Mouse (Mus musculus) retina, postnatal 7 days (tissue): Measurements from ENCODE around the gene Ildr1.

Experiments
- DNase-seq: peaks from one replicate; pipeline ENCODE4 v3.0.0-alpha.2; 2012; ENCODE audit warnings: low read depth, low spot score

Gene Ildr1

GRCm38 (mm10) chr16:36693818-36694413, at the start of gene Ildr1:
Gene Ildr1 (plus strand): TSS chr16:36693978.
- no peak for DNase-seq

DNA sequence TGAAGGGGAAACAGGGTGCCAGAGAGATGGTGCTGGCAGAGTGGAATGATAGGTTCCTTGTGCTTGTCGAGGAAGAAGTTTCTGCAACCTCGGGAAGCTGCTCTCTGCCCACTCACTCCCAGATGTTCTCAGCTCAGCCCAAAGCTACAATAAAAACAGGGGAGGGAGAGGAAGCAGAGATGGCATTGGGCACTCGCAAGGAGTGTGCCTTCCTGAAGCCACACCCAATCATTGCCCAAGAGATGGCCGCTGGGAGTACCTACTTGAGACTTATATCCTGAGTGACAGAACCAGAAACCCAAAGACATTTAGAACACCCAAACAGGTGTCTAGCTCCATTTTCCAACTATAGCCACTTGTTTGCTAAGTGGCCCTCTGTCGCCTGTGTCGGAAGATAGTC, 48.7 kb upstream of the Ildr1 start:
- DNase-seq = no peak

- DNase-seq = no peak
Observed at GRCm38 (mm10) chr16:36649304-36649703, 44.5 kb upstream of the Ildr1 start.

GRCm38 (mm10) chr16:36650511-36650910, 43.3 kb upstream of the Ildr1 start:
- DNase-seq = no peak

DNA sequence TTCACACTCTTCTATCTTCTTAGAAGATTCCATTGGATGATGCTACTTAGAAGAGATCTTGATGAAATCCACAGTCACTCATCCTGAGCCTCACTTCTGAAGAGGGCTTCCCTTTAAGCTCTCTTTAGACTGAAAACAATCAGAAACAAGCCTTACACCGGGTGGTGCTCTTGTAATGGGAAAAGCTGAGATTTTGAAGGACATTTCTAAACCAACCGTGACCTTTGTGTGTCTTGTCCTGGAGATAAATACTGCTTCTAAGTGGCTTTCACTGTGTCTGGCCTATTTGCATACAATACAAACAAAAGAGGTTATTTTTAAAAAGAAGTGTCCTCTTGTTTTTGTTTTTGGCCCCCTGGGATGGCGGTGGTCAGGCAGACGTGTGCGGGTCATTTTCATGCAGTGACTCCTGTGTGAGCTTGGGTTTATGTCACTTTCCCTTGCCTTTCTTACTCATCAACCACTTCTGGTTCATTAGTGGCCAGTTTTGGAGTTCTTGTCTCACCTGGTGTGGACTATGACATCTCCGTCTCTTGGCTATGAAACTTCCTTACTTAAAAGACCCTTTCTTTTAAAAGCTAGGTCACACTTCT, 42.5 kb upstream of the Ildr1 start:
- DNase-seq = no peak

DNA sequence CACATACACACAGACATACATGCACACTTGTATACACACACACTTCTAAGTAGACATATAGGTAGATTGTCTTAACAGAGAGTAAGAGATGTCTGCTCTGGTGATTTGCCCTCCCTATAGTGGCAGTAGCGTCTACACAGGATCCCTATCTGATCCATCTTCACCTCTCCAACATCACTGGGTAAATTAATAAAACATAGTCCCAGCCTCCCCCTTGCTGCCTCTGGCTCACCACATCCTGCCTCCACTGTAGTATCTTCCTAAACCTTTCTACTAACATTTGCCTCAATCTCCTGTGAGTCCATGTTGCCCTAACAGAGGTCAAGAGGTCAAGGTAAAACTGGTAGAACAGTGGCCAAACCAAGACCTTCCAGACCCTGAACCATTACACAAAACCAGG, 38.6 kb upstream of the Ildr1 start:
- DNase-seq = no peak

DNA sequence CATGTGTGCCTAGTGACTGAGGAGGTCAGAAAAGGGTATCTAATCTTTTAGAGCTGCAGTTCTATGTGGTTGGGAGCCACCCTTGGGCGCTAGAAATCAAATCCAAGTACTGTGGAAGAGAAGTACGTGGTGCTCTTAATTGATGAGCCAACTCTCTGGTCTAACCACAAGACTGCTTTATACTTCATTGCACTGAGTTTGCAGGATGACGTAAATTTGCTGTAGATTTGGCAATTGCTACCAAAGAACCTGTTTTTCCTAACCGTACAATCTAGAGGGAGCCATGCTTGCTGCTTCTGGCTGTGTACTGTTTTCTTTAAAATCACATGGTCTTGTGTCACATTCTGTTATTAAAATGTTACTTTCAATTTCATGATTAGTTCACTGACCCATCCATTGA, 37.9 kb upstream of the Ildr1 start:
- no peak for DNase-seq

DNA sequence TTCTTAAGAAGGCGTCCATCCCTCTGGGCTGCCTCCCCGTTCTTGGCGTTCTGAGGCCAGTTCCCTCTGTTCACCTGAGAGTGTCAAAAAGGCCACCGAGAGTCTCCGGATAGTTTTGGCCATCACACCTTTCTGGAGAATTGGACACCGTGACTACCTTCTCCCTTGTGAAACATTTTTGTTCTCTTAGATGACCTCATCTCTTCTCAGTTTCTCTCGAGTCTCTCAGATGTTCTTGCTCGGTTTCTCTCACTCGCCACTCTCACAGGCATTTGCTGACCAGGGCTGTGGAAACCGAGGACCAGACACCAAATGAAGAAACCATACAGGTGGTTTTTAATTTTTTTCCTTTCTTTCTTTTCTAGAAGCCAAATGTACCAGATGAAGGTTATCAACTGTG, 32.4 kb upstream of the Ildr1 start:
- no peak for DNase-seq

DNA sequence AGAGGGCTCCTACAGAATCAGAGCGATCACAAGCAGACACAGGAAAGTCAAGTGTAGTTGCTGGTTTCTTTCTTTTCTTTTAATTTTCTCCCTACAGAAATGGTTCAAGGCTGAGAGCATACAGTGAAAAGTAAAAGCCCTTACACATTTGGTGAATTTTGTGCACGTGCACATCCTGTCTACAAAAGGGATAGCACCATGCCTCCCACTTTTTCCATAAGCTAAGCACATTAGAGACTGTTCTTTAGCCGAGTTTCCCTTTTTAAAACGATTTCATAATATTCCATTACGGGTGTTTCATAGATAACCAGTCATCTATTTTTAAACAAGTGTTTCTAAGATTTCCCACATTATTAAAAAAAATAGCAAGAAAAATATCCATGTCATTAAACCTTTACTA, 30.3 kb upstream of the Ildr1 start:
- no peak for DNase-seq

GRCm38 (mm10) chr16:36665782-36666181, 28.0 kb upstream of the Ildr1 start, which contains the start of gene Cd86:
Gene Cd86 (minus strand): TSS chr16:36666081.
- no peak for DNase-seq

GRCm38 (mm10) chr16:36666448-36667017, 27.2 kb upstream of the Ildr1 start:
- no peak for DNase-seq

- DNase-seq = no peak
Observed at GRCm38 (mm10) chr16:36670590-36670989, 23.2 kb upstream of the Ildr1 start.

GRCm38 (mm10) chr16:36673196-36673595, 20.6 kb upstream of the Ildr1 start:
- no peak for DNase-seq

DNA sequence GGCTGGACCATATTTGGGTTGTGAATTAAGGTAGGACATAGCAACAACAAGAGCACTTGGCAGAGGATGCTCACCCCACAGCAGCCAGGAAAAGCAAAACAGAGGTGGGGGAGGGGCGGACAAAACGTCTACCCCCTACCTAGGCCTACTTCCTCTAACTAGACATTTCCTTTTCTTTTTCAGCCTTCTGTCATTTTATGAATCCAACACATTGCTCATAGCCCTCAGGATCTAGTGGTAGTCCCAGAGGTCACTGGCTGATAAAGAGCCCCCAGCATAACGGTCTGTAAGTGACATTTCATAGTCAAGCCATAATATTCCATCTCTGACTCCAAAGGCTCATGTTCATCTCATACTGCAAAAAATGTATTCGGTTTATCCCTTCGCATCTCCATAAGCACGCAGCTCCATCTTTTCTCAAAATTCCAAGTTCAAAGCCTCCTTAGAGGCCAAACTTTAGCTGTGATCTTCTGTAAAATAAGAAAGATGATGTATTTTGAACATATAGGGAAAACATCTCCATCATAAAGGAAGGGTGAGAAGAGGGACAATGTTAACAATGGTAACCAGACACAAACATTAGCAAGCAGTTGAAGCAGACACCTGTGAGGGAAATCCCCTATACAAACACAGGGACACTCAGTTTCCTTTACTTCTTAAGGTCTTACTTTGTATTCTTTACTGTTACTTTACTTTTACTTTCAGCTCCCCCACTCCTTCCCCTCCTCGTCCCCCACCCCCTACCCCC, 19.1 kb upstream of the Ildr1 start:
- no peak for DNase-seq

DNA sequence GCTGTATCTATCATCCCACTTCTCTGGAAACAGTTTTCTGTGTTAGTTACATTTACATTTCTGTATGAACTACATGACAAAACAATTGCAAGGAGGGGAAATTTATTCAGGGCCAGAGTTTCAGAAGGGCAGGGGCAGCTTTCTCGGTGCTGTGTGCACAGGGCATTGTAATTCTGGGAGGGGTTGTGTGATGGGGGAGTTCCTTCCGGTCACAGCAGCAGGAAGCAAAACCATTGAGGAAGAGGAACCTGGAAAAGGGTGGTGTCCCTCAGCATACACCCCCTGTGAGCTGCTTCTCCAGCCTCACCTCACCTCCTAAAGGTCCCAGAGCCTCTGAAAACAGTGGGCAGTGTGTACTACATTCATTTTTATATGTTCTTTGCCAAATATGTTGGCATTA, 18.5 kb upstream of the Ildr1 start:
- DNase-seq = no peak

GRCm38 (mm10) chr16:36675902-36676301, 17.9 kb upstream of the Ildr1 start:
- DNase-seq = no peak

- no peak for DNase-seq
Observed at GRCm38 (mm10) chr16:36681829-36682228, 11.9 kb upstream of the Ildr1 start.

- DNase-seq = no peak
Observed at GRCm38 (mm10) chr16:36684325-36684918, 9.4 kb upstream of the Ildr1 start.

DNA sequence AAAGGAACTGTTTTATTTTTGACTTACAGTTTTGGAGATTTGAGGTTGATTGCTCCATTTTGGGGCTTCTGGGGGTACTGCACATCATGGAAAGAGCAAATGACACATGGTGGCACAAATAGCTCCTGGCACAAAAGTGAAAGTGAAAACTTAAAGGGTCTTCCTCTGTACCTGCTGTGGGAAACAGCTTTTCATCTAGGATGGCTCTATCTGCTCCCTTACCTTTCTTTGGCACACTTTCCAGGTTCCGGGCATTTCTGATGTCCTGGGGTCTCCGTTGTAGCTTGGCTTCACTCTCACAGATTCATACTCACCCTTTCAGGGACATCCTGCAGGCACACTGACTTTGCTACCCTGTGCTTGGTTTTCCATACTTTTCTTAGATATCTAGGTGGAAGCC, 5.7 kb upstream of the Ildr1 start:
- DNase-seq = no peak

GRCm38 (mm10) chr16:36691484-36691883, 2.3 kb upstream of the Ildr1 start:
- no peak for DNase-seq

GRCm38 (mm10) chr16:36694798-36695290, 1.1 kb downstream of the Ildr1 start:
- DNase-seq = no peak

GRCm38 (mm10) chr16:36697331-36697730, 3.6 kb downstream of the Ildr1 start:
- DNase-seq = no peak
